Mouse (Mus musculus) heart, postnatal 0 days (tissue): ENCODE measurements around the gene Lmntd1.

ENCODE experiments used
- CTCF ChIP-seq: IDR thresholded peaks from 2 replicates; pipeline ENCODE4 v1.5.1; 2016; ENCODE audit warnings: antibody characterized with exemption, control low read depth, low read depth
- EP300 ChIP-seq: IDR thresholded peaks from 2 replicates; pipeline ENCODE4 v1.6.1; 2016; ENCODE audit warnings: antibody characterized with exemption, low read depth

DNA sequence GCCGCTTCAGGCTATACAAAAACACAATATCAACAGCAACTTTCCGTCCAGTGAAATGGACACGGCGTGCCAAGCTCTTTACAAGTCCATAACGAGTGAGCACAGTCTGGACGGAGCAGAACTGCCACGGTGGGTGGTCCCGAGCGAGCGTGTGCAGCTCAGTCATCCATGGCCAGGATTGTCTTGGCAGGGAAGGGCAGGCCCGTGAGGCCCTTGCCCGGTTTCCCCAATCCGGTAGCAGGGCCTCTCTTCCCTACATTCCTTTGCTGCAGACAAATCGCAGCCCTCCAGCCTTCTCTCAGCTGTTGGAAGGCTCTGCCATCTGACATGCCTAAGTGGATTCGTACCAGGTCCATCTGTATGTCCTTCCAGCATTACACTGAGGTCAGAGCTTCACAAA, 132.2 kb downstream of the Lmntd1 start:
- TF ChIP-seq CTCF (no peak), EP300 (no peak)
